Mouse (Mus musculus): ENCODE measurements at regions not wholly inside any gene's neighbourhood (a gene's known extent, or its start where the extent isn't known, plus 50 kb on each side); places are given as distances from the start of the nearest gene placed in this dataset.

DNA sequence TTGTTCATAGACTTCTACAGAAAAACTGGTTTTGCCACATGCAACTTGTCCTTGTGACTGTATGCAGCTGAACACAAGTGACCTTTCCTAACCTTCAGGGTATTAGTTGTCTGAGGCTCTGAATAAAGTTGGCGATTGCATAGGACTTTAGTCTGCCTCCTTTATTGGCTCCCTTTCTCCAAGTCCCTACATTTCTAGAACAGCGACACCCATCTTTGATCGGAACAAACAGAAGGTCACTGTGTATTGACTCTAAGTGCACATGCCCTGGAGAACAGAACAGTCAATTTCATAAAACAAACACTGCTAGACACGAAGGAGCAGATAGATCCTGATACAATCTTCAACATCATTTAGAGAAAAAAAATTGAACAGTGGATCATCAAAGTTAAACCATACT lies 60.2 kb upstream of the Rbms3 start:
- TF ChIP-seq CTCF (IDR thresholded peaks at IDR 0.05; ENCODE audit: low read depth) (0 out of 2 replicates have a peak, but pooled peaks have one; percentile 7), EP300 (optimal IDR thresholded peaks at IDR 0.05) (no peak)

All from stomach, postnatal 0 days (tissue).